Mouse (Mus musculus) E14TG2a.4 (cell line): ENCODE results near the gene Dusp23.

Experiments
- CTCF ChIP-seq: conservative IDR thresholded peaks from 2 replicates; pipeline ENCODE4 v1.5.1; 2014; ENCODE audit warnings: low read length
- NANOG ChIP-seq: IDR thresholded peaks from 2 replicates; pipeline ENCODE4 v1.6.1; 2014; ENCODE audit warnings: borderline replicate concordance, low read length, mixed read lengths
- POU5F1 ChIP-seq: IDR thresholded peaks from 2 replicates; pipeline ENCODE4 v1.6.1; 2014; ENCODE audit warnings: low read length, borderline replicate concordance

DNA sequence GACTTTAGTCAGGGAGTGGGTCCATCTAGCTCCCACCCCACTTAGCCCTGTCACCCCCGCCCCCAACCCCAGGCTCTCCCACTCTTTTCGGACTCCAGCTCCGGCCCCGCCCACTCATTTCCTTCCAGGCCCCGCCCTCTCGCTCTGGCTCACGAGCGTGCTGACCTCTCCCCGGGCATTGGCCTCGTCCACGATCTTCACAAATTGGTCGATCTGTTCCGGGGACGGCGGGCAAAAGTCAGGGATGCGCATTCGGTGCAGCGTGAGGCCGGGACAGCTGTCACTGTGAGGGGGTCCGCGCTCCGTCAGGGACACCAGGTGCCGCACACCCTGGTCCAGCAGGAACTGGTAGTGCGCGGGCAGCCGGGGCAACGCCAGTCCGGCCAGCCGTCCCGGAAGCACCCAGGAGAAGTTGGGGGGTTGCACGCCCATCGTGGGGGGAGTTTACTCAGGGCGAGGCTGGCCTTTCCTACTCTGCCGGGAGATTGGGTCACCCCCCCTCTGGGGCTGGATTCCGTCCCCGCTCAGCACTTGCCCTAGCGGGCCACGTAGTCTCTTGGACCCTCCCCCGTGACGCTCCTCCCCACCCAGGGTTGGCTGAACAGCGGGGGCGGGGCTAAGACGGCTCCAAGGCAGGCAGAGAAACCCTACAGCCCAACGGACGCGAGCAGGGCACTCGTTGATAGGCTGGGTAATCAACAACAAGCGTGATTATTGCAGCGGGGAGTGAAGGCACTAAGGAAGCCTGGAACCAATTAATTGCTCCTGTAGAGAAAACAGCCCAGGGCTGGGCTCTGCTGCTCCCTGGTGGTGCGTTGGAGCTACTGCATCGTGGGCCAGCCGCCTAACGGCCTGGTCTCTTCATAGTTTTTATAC is at the start of gene Dusp23:
- TF ChIP-seq CTCF (peak; percentile 99), POU5F1 (no peak), NANOG (no peak)
